Mouse (Mus musculus) lung, postnatal 0 days (tissue): ENCODE data around the gene Nagk. TPM values are rescaled to one million over a fixed set of nuclear protein-coding genes. Genes with fewer than 3 reads are reported as not detected.
A peak's percentile ranks its signal among the peaks of the same experiment; 100 is the strongest.

Source experiments
- ATAC-seq: fragments of 200-750 bp; cut with Nextera tagmentation; 2 replicates; pipeline ENCODE4 v1.8.0; 2017; ENCODE audit warnings: moderate library complexity
- DNase-seq: peaks from one replicate; pipeline ENCODE4 v3.0.0-alpha.2; 2016; ENCODE audit warnings: low spot score
- H3K27ac ChIP-seq: fragments of 300-500 bp; sonication (generic); 2 replicates; pipeline ENCODE4 v1.5.1; 2014; ENCODE audit warnings: antibody characterized with exemption, mild to moderate bottlenecking, low read length, mixed read lengths
- H3K27me3 ChIP-seq: fragments of 300-500 bp; sonication (generic); replicated peaks from 2 replicates; pipeline ENCODE4 v1.6.1; 2014; ENCODE audit warnings: low read length, mixed read lengths; ENCODE audit not compliant: insufficient read depth
- H3K36me3 ChIP-seq: fragments of 300-500 bp; sonication (generic); 2 replicates; pipeline ENCODE4 v1.6.1; 2014; ENCODE audit warnings: low read length, mixed read lengths; ENCODE audit not compliant: insufficient read depth
- H3K4me1 ChIP-seq: fragments of 300-500 bp; sonication (generic); 2 replicates; pipeline ENCODE4 v1.6.1; 2014; ENCODE audit warnings: antibody characterized with exemption, low read depth, low read length, mixed read lengths; ENCODE audit not compliant: insufficient read depth
- H3K4me2 ChIP-seq: fragments of 300-500 bp; sonication (generic); replicated peaks from 2 replicates; pipeline ENCODE4 v1.6.1; 2014; ENCODE audit warnings: low read depth, mild to moderate bottlenecking, low read length, moderate library complexity, mixed read lengths
- H3K4me3 ChIP-seq: fragments of 300-500 bp; sonication (generic); 2 replicates; pipeline ENCODE4 v1.5.1; 2014; ENCODE audit warnings: low read depth, low read length
- H3K9ac ChIP-seq: fragments of 300-500 bp; sonication (generic); replicated peaks from 2 replicates; pipeline ENCODE4 v1.6.1; 2014; ENCODE audit warnings: low read depth, mild to moderate bottlenecking
- H3K9me3 ChIP-seq: fragments of 300-500 bp; sonication (generic); 2 replicates; pipeline ENCODE4 v1.6.1; 2016; ENCODE audit warnings: low read length, mixed read lengths
- CTCF ChIP-seq: IDR thresholded peaks from 2 replicates; pipeline ENCODE4 v1.5.1; 2016; ENCODE audit warnings: antibody characterized with exemption, mild to moderate bottlenecking
- EP300 ChIP-seq: IDR thresholded peaks from 2 replicates; pipeline ENCODE4 v1.6.1; 2016; ENCODE audit warnings: antibody characterized with exemption, mild to moderate bottlenecking, control low read depth
- WGBS: fragments of 180-500 bp; shearing (Covaris S2); extraction: QIAGEN DNeasy Blood & Tissue Kit; methylation state at CpG from one replicate; pipeline ENCODE4 v1.1.7; 2014; 5-methylcytosine and 5-hydroxymethylcytosine counted together
- polyA plus RNA-seq: library from polyadenylated mRNA; unstranded; fragments of >200 nt; fragmentation: Nextera tagmentation; extraction: Ambion mirVana; gene quantifications from 2 replicates; pipeline ENCODE4 v1.2.1, GENCODE M21; 2015

Gene Nagk
- polyA plus RNA-seq, 1 experiment from 2014 or later: 69.4 TPM

DNA sequence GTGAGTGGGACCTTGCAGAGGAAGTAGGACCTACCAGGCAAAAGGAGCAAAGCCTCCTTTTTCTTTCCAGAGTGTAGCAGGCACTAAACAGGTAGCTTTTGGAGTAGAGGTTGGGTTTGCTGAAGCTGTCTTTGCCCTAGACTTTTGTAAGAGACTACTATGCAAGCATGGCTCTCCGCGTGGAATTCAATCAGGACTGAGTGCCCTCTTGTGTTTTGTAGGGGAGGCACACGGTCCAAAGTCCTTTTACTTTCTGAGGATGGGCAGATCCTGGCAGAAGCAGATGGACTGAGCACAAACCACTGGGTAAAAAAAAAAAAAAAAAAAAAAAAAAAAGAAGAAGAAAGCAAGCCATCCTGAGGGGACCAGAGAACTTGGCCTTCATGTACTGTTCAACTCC lies 1.9 kb downstream of the Nagk start:
- no peak for ATAC-seq
- TF ChIP-seq CTCF (peak; percentile 15; the same call in 1 of the 2 replicates), EP300 (no peak)
- Histone ChIP-seq H3K4me2 (no peak overlapping the region), H3K36me3 (peaks cover 6% of the 10 kb centered on the region; the same call in 1 of the 2 replicates), H3K4me1 (no peaks in the 10 kb centered on the region; the same call in 1 of the 2 replicates), H3K4me3 (no peak overlapping the region), H3K9ac (no peak overlapping the region), H3K27me3 (no peaks in the 10 kb centered on the region), H3K9me3 (no peaks in the 10 kb centered on the region), H3K27ac (no peak overlapping the region)
- no peak for DNase-seq
- 51% methylated on average over 3 of the region's 3 CpGs for WGBS

DNA sequence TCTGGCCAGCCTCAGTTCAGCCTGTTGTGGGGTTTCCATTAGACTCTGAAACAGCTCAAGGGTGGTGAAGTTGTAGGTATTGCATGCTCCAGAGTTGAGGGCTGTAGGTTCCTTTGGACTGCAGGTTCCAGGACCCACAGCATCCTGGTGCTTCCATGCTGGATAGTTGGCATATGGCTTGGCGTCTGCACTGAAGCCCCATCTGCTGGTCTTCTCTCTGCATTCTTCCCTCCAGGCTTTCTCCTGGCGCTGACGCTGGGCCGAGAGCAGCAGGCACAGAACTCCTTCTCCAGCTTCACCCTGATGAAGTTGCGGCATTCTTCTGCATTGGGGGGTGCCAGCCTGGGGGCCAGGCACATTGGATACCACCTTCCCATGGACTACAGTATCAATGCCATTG lies 7.3 kb downstream of the Nagk start:
- TF ChIP-seq CTCF (no peak), EP300 (no peak)
- Histone ChIP-seq H3K36me3 (peaks cover 18% of the 10 kb centered on the region; the same call in 1 of the 2 replicates), H3K9ac (no peak overlapping the region), H3K9me3 (no peaks in the 10 kb centered on the region), H3K27ac (no peak overlapping the region), H3K4me1 (no peaks in the 10 kb centered on the region), H3K4me3 (no peak overlapping the region), H3K4me2 (no peak overlapping the region), H3K27me3 (no peaks in the 10 kb centered on the region)
- DNase-seq (no peak), ATAC-seq (no peak)
- WGBS: 92% methylated on average over 5 of the region's 5 CpGs

DNA sequence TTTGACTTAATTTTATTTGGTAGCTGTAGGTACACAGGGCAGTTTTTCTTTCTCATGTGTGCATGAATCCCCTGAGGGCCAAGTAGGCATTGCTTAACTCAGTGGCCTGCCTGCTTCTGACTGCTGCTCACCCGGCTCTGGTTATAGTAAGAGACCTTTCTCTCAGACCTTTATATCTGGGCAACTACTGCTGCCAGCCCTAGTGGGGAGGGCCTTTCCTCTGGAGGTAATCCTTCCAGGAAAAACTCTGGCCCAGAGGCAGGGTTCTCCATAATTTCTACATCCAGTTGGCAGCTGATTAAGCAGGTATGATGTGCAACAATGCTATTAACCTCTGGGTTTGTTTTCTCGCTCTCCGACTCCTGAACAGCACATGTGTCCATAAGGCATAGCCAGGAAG lies 8.1 kb downstream of the Nagk start:
- H3K27ac ChIP-seq: no peak overlapping the region
- TF ChIP-seq EP300 (no peak), CTCF (no peak)

DNA sequence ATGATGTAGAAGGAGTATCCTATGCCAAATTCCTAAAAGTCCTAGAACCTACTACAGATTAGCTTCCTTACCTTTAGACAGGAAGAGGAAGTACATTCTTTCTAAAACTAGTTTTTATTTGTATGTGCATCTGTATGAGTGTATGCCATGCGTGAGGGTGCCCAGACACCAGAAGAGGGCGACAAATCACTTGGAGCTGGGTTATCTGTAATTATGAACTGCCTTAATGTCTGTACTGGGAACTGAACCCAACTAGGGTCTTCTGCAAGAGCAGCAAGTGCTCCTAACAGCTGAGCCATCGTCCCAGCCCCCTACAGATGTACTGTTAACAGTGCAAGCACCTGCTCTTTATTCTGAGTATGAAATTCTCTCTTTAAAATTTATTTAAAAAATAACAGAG lies 21.0 kb downstream of the Nagk start:
- TF ChIP-seq EP300: no peak
- no peak for TF ChIP-seq CTCF
- 95% methylated on average over 3 of the region's 3 CpGs for WGBS
- Histone ChIP-seq H3K9ac (no peak overlapping the region), H3K27ac (no peak overlapping the region), H3K4me1 (no peaks in the 10 kb centered on the region), H3K4me2 (no peak overlapping the region), H3K9me3 (no peaks in the 10 kb centered on the region), H3K4me3 (no peak overlapping the region), H3K27me3 (no peaks in the 10 kb centered on the region), H3K36me3 (peaks cover 10% of the 10 kb centered on the region; the same call in 1 of the 2 replicates)
- ATAC-seq: no peak
- no peak for DNase-seq

More for the DNA sequence above, 8.1 kb downstream of the Nagk start:
- H3K27me3 ChIP-seq: no peaks in the 10 kb centered on the region
- no peak for DNase-seq
- no peaks in the 10 kb centered on the region for H3K4me1 ChIP-seq
- H3K36me3 ChIP-seq: peaks cover 18% of the 10 kb centered on the region; the same call in 1 of the 2 replicates
- H3K4me3 ChIP-seq: no peak overlapping the region
- H3K9ac ChIP-seq: no peak overlapping the region
- ATAC-seq: no peak
- 92% methylated on average over 3 of the region's 3 CpGs for WGBS
- H3K4me2 ChIP-seq: no peak overlapping the region
- no peaks in the 10 kb centered on the region for H3K9me3 ChIP-seq

DNA sequence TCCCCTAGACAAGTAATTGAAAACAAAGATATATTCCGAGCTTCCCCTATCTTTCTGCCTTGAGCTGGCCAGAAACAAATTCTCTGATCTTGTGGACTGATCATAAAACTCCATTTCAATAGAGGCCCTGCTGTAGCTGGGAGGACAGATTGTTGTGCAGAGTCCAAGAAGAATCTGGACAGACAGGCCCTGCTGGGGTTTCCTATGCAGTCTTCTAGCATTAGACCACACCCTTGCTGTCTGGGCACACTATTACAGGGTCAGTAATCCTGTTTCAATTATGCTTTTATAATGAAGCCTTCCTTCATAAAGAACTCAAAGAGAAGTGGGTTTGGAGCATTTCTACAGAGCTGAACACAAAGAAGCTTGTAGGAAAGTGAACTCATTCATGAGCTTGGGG lies 24.2 kb downstream of the Nagk start:
- no peak overlapping the region for H3K27ac ChIP-seq
- DNase-seq (no peak), ATAC-seq (no peak)
- H3K36me3 ChIP-seq: no peaks in the 10 kb centered on the region
- no peaks in the 10 kb centered on the region for H3K9me3 ChIP-seq
- H3K9ac ChIP-seq: no peak overlapping the region
- H3K4me1 ChIP-seq: no peaks in the 10 kb centered on the region
- TF ChIP-seq EP300 (no peak), CTCF (no peak)
- no peak overlapping the region for H3K4me3 ChIP-seq
- 96% methylated on average over 1 of the region's 1 CpGs for WGBS
- no peak overlapping the region for H3K4me2 ChIP-seq
- no peaks in the 10 kb centered on the region for H3K27me3 ChIP-seq

DNA sequence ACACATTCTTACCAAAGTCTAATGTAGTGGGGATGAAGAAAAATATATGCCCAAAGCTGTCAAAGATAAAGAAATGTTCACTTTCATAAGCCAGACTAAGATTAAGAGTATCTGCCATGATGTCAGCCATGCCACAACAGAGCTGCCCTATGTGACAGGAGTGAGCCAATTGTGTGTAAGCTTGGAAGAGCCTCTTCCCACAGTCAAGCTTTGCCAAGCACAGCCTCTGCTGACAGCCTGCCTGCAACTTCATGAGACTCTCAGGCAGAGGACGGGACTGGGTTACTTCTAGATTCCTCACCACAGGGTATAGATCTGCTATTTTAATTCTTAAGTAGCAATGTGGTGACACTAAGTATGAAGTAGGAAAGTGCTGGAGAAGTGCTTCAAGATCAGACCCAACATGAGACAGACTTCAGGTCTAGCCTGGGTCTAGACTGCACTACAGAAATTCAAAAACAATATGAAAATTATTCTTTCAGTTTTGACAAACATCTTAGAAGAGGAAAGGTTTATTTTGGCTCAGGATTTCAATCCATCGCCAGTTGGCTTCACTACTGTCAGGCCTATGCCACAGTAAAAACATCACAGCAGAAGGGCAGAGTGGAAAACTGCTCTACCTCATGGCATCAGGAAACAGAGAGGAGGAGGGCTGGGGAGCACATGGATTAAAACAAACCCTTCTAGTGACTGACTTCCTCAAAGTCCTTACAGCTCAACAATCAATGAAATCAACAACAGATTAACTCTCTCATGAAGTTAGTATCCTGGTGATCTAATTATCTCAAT lies 26.1 kb downstream of the Nagk start:
- Histone ChIP-seq H3K4me2 (no peak overlapping the region), H3K9ac (no peak overlapping the region), H3K9me3 (no peaks in the 10 kb centered on the region), H3K27ac (no peak overlapping the region), H3K27me3 (no peaks in the 10 kb centered on the region), H3K4me1 (no peaks in the 10 kb centered on the region), H3K36me3 (no peaks in the 10 kb centered on the region), H3K4me3 (no peak overlapping the region)
- DNase-seq (no peak), ATAC-seq (no peak)
- no peak for TF ChIP-seq EP300
- WGBS: 70% methylated on average over 2 of the region's 2 CpGs
